Mouse (Mus musculus) common myeloid progenitor, adult 5-6 weeks (primary cell): ENCODE results near the gene Prr5l. TPM values are rescaled to one million over a fixed set of nuclear protein-coding genes. Genes with fewer than 3 reads are reported as not detected.
A peak's percentile ranks its signal among the peaks of the same experiment; 100 is the strongest.

Experiments
- ATAC-seq: replicated peaks from 2 replicates; pipeline ENCODE4 v1.8.0; 2016; ENCODE audit warnings: low read depth, mild to moderate bottlenecking, moderate TSS enrichment, inconsistent platforms; ENCODE audit not compliant: poor library complexity, severe bottlenecking
- total RNA-seq: library from RNA; stranded (forward); fragments of 200-1000, 187-1606 nt; gene quantifications from 2 replicates; pipeline ENCODE4 v1.2.3, GENCODE M21; 2017

Prr5l gene
- total RNA-seq, 1 experiment from 2014 or later, result 0.05 TPM

DNA sequence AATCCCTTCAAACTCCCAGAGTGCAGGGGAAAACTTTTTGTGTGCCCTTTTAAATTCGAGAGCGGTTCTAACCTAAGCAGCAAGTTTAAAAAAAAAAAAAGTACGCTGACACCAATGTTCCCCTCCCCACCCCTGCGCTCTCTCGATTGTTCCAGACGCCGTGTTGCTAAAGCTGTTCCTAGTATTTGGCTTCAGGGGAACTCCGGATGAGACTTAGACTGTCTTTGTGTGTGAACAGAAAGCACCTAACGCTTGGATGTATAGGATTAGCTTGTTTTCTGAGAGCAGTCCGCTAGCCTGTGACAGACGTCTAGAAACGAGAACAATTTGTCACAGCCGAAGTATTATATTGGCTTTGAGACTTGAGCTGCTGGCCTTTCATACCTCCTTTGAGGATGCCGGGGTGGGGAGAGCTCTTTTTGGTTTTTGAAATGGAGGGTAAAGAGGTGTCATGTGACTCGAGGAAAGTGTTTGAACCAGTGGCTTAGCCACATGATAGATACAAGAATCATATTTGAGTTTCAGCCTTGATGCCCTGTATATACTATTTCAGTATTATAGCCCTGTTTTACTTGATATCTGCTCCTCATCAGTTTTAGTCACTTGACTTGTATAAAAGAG, 203.6 kb downstream of the Prr5l start:
- peak; percentile 26; the same call in 1 of the 2 replicates for ATAC-seq

GRCm38 (mm10) chr2:101678236-101679021, 204.4 kb downstream of the Prr5l start, which contains the start of gene Traf6:
TSS of gene Traf6 (plus strand) at chr2:101678429.
- peak; percentile 98 for ATAC-seq

DNA sequence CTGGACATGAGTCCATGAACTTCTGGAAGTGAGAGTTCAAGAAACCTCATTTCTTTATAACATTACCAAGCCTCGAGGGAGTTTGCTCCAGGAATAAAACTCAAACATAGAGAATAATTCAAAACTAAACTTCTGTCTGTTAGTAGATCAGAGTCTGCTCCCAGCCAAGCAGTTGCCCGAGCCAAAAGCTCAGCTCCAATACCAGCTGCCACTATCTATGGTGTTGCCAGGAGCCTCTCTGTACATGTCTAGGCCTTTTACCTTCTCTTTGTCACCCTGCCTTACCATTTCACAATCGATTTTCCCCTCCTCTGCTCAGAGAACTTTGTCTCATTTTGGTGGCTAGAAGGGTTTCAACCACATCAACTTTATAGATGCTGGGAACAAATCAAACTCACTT, 209.3 kb downstream of the Prr5l start:
- ATAC-seq, result no peak

GRCm38 (mm10) chr2:101668751-101669150, 214.1 kb downstream of the Prr5l start:
- ATAC-seq, result no peak

GRCm38 (mm10) chr2:101665703-101666092, 217.1 kb downstream of the Prr5l start:
- ATAC-seq, result no peak

- peak; percentile 99 for ATAC-seq
Measured at GRCm38 (mm10) chr2:101665058-101665702, 217.6 kb downstream of the Prr5l start.

Other genes starting within 250 kb of the Prr5l start
- gene Rag1, start 233.5 kb downstream of the Prr5l start, total RNA-seq, result 0.14 TPM in 1 of 2 replicates, not detected in the other
- 86.8 and 98.7 TPM in 2 replicates for gene B230118H07Rik, start 233.5 kb downstream of the Prr5l start, total RNA-seq
- 17.6 and 21.4 TPM in 2 replicates for gene Traf6, start 204.6 kb downstream of the Prr5l start, total RNA-seq
- 30.5 and 47.3 TPM in 2 replicates for gene Commd9, start 3.2 kb upstream of the Prr5l start, total RNA-seq